Mouse (Mus musculus): ENCODE measurements around the gene Csdc2. TPM values are rescaled to one million over a fixed set of nuclear protein-coding genes. Genes with fewer than 3 reads are reported as not detected.
A peak's percentile ranks its signal among the peaks of the same experiment; 100 is the strongest.

Gene Csdc2
- polyA plus RNA-seq, 1 experiment from 2014 or later, result 6.7 TPM

GRCm38 (mm10) chr15:81985267-81986161 is 49.0 kb downstream of the Csdc2 start:
- H3K27ac ChIP-seq (ENCODE audit: low read depth, low read length), result no peak overlapping the region
- 59% methylated on average over 2 of the region's 2 CpGs for WGBS (ENCODE audit: insufficient replicate concordance)
- H3K9ac ChIP-seq (ENCODE audit: low read depth, low read length), result no peak overlapping the region
- H3K4me3 ChIP-seq (ENCODE audit: low read depth, low read length), result no peak overlapping the region
- no peak for ATAC-seq (replicated peaks; ENCODE audit: insufficient number of reproducible peaks, low FRiP score, low TSS enrichment)
- H3K27me3 ChIP-seq (ENCODE audit: control insufficient read depth, insufficient read depth, low read length), result no peaks in the 10 kb centered on the region
- H3K9me3 ChIP-seq (replicated peaks; ENCODE audit: control insufficient read depth, low read length), result no peaks in the 10 kb centered on the region
- H3K4me2 ChIP-seq, result no peak overlapping the region
- peaks cover 10% of the 10 kb centered on the region for H3K4me1 ChIP-seq (ENCODE audit: control insufficient read depth, insufficient read depth, low read length)
- no peaks in the 10 kb centered on the region for H3K36me3 ChIP-seq (ENCODE audit: control insufficient read depth, insufficient read depth, low read length)

- Histone ChIP-seq H3K36me3 (ENCODE audit: control insufficient read depth, insufficient read depth, low read length) (no peaks in the 10 kb centered on the region), H3K4me1 (ENCODE audit: control insufficient read depth, insufficient read depth, low read length) (peaks cover 13% of the 10 kb centered on the region), H3K4me3 (ENCODE audit: low read depth, low read length) (no peak within 1 kb of the TSS), H3K9me3 (replicated peaks; ENCODE audit: control insufficient read depth, low read length) (no peaks in the 10 kb centered on the region), H3K27me3 (ENCODE audit: control insufficient read depth, insufficient read depth, low read length) (no peaks in the 10 kb centered on the region), H3K27ac (ENCODE audit: low read depth, low read length) (no peak within 1 kb of the TSS), H3K9ac (ENCODE audit: low read depth, low read length) (no peak within 1 kb of the TSS), H3K4me2 (no peak within 1 kb of the TSS)
- no peak for ATAC-seq (replicated peaks; ENCODE audit: insufficient number of reproducible peaks, low FRiP score, low TSS enrichment)
- 68% methylated on average over 3 of the region's 3 CpGs for WGBS (ENCODE audit: insufficient replicate concordance)
These were observed 51.1 kb downstream of the Csdc2 start, which contains the start of gene Xrcc6 for GRCm38 (mm10) chr15:81987646-81988045. TSS of gene Xrcc6 (plus strand) at chr15:81987835.

GRCm38 (mm10) chr15:81989371-81990062 is 53.0 kb downstream of the Csdc2 start:
- Histone ChIP-seq H3K4me3 (ENCODE audit: low read depth, low read length) (no peak overlapping the region), H3K9me3 (replicated peaks; ENCODE audit: control insufficient read depth, low read length) (no peaks in the 10 kb centered on the region), H3K4me2 (no peak overlapping the region), H3K9ac (ENCODE audit: low read depth, low read length) (0 out of 2 replicates have a peak overlapping the region, but pooled peaks have one; percentile 22), H3K4me1 (ENCODE audit: control insufficient read depth, insufficient read depth, low read length) (peaks cover 13% of the 10 kb centered on the region), H3K36me3 (ENCODE audit: control insufficient read depth, insufficient read depth, low read length) (peaks cover 2% of the 10 kb centered on the region; the same call in 1 of the 2 replicates), H3K27me3 (ENCODE audit: control insufficient read depth, insufficient read depth, low read length) (no peaks in the 10 kb centered on the region), H3K27ac (ENCODE audit: low read depth, low read length) (no peak overlapping the region)
- no peak; the same call in 1 of the 2 replicates for ATAC-seq (replicated peaks; ENCODE audit: insufficient number of reproducible peaks, low FRiP score, low TSS enrichment)
- 41% methylated on average over 11 of the region's 11 CpGs for WGBS (ENCODE audit: insufficient replicate concordance)

- Histone ChIP-seq H3K4me2 (peak overlapping the region; percentile 27; the same call in 1 of the 2 replicates), H3K4me1 (ENCODE audit: control insufficient read depth, insufficient read depth, low read length) (peaks cover 13% of the 10 kb centered on the region), H3K9me3 (replicated peaks; ENCODE audit: control insufficient read depth, low read length) (no peaks in the 10 kb centered on the region), H3K27me3 (ENCODE audit: control insufficient read depth, insufficient read depth, low read length) (no peaks in the 10 kb centered on the region), H3K9ac (ENCODE audit: low read depth, low read length) (0 out of 2 replicates have a peak overlapping the region, but pooled peaks have one; percentile 22), H3K27ac (ENCODE audit: low read depth, low read length) (no peak overlapping the region), H3K36me3 (ENCODE audit: control insufficient read depth, insufficient read depth, low read length) (peaks cover 2% of the 10 kb centered on the region; the same call in 1 of the 2 replicates), H3K4me3 (ENCODE audit: low read depth, low read length) (no peak overlapping the region)
- 18% methylated on average over 7 of the region's 7 CpGs for WGBS (ENCODE audit: insufficient replicate concordance)
- ATAC-seq (replicated peaks; ENCODE audit: insufficient number of reproducible peaks, low FRiP score, low TSS enrichment), result peak; percentile 81
These were observed 54.0 kb downstream of the Csdc2 start for GRCm38 (mm10) chr15:81990549-81990948.

GRCm38 (mm10) chr15:81993992-81994391 is 57.4 kb downstream of the Csdc2 start:
- Histone ChIP-seq H3K9me3 (replicated peaks; ENCODE audit: control insufficient read depth, low read length) (no peaks in the 10 kb centered on the region), H3K4me3 (ENCODE audit: low read depth, low read length) (no peak overlapping the region), H3K27me3 (ENCODE audit: control insufficient read depth, insufficient read depth, low read length) (no peaks in the 10 kb centered on the region), H3K4me1 (ENCODE audit: control insufficient read depth, insufficient read depth, low read length) (peaks cover 13% of the 10 kb centered on the region), H3K27ac (ENCODE audit: low read depth, low read length) (no peak overlapping the region), H3K36me3 (ENCODE audit: control insufficient read depth, insufficient read depth, low read length) (peaks cover 2% of the 10 kb centered on the region; the same call in 1 of the 2 replicates), H3K4me2 (no peak overlapping the region), H3K9ac (ENCODE audit: low read depth, low read length) (no peak overlapping the region)
- ATAC-seq (replicated peaks; ENCODE audit: insufficient number of reproducible peaks, low FRiP score, low TSS enrichment), result no peak
- 68% methylated on average over 6 of the region's 6 CpGs for WGBS (ENCODE audit: insufficient replicate concordance)

Other genes starting within 250 kb of the Csdc2 start
- 0.44 and 1.5 TPM in 2 replicates for gene Chadl, start 239.5 kb upstream of the Csdc2 start, polyA plus RNA-seq (2014; fragmentation: Nextera tagmentation; extraction: Ambion mirVana)
- 26.9 and 36.8 TPM in 2 replicates for gene Zc3h7b, start 191.7 kb upstream of the Csdc2 start, polyA plus RNA-seq (2014; fragmentation: Nextera tagmentation; extraction: Ambion mirVana)
- 96.3 and 105 TPM in 2 replicates for gene Rangap1, start 191.2 kb upstream of the Csdc2 start, polyA plus RNA-seq (2014; fragmentation: Nextera tagmentation; extraction: Ambion mirVana)
- 15.0 and 16.3 TPM in 2 replicates for gene Tef, start 134.3 kb upstream of the Csdc2 start, polyA plus RNA-seq (2014; fragmentation: Nextera tagmentation; extraction: Ambion mirVana)
- gene Tob2, start 78.0 kb upstream of the Csdc2 start, polyA plus RNA-seq (2014; fragmentation: Nextera tagmentation; extraction: Ambion mirVana), result 9.9 and 12.1 TPM in 2 replicates
- gene Phf5a, start 64.8 kb upstream of the Csdc2 start, polyA plus RNA-seq (2014; fragmentation: Nextera tagmentation; extraction: Ambion mirVana), result 119 and 131 TPM in 2 replicates
- 398 and 483 TPM in 2 replicates for gene Aco2, start 64.5 kb upstream of the Csdc2 start, polyA plus RNA-seq (2014; fragmentation: Nextera tagmentation; extraction: Ambion mirVana)
- 120 and 121 TPM in 2 replicates for gene Polr3h, start 10.5 kb upstream of the Csdc2 start, polyA plus RNA-seq (2014; fragmentation: Nextera tagmentation; extraction: Ambion mirVana)
- 22.5 and 22.6 TPM in 2 replicates for gene Pmm1, start 24.2 kb downstream of the Csdc2 start, polyA plus RNA-seq (2014; fragmentation: Nextera tagmentation; extraction: Ambion mirVana)
- not detected in 2 replicates for gene 1700029P11Rik, start 43.8 kb downstream of the Csdc2 start, polyA plus RNA-seq (2014; fragmentation: Nextera tagmentation; extraction: Ambion mirVana)
- 80.9 and 81.0 TPM in 2 replicates for gene Xrcc6, start 51.1 kb downstream of the Csdc2 start, polyA plus RNA-seq (2014; fragmentation: Nextera tagmentation; extraction: Ambion mirVana)
- gene Desi1, start 97.1 kb downstream of the Csdc2 start, polyA plus RNA-seq (2014; fragmentation: Nextera tagmentation; extraction: Ambion mirVana), result 23.8 TPM in 2 replicates
- 193 and 203 TPM in 2 replicates for gene Snu13, start 110.8 kb downstream of the Csdc2 start, polyA plus RNA-seq (2014; fragmentation: Nextera tagmentation; extraction: Ambion mirVana)
- gene 4930407I10Rik, start 122.4 kb downstream of the Csdc2 start, polyA plus RNA-seq (2014; fragmentation: Nextera tagmentation; extraction: Ambion mirVana), result not detected in 2 replicates
- not detected in 2 replicates for gene Mei1, start 133.2 kb downstream of the Csdc2 start, polyA plus RNA-seq (2014; fragmentation: Nextera tagmentation; extraction: Ambion mirVana)
- 9.5 and 9.6 TPM in 2 replicates for gene Ccdc134, start 191.2 kb downstream of the Csdc2 start, polyA plus RNA-seq (2014; fragmentation: Nextera tagmentation; extraction: Ambion mirVana)
- gene Srebf2, start 210.4 kb downstream of the Csdc2 start, polyA plus RNA-seq (2014; fragmentation: Nextera tagmentation; extraction: Ambion mirVana), result 82.3 and 88.1 TPM in 2 replicates

Measured in heart, embryonic 11.5 days (tissue).